Mouse (Mus musculus): ENCODE data around the gene Fcho2.

GRCm38 (mm10) chr13:98761771-98762170 lies 53.5 kb downstream of the Fcho2 start:
- no peak for TF ChIP-seq CTCF (IDR thresholded peaks at IDR 0.05; ENCODE audit: low read depth, low read length)
- no peak for TF ChIP-seq POLR2A (IDR thresholded peaks at IDR 0.05; ENCODE audit: insufficient read depth, low read length)

All from ES-Bruce4 (cell line).